Mouse (Mus musculus) liver, postnatal 0 days (tissue): ENCODE measurements at regions not wholly inside any gene's neighbourhood (a gene's known extent, or its start where the extent isn't known, plus 50 kb on each side); places are given as distances from the start of the nearest gene placed in this dataset.

Experiments
- ATAC-seq: fragments of 200-750 bp; cut with Nextera tagmentation; 2 replicates; pipeline ENCODE4 v1.8.0; 2017; ENCODE audit warnings: mild to moderate bottlenecking, moderate library complexity
- DNase-seq: peaks from one replicate; pipeline ENCODE4 v3.0.0-alpha.2; 2016
- H3K27ac ChIP-seq: fragments of 300-500 bp; sonication (generic); 2 replicates; pipeline ENCODE4 v1.5.1; 2014; ENCODE audit warnings: antibody characterized with exemption, moderate library complexity, mild to moderate bottlenecking, low read depth
- H3K27me3 ChIP-seq: fragments of 300-500 bp; sonication (generic); 2 replicates; pipeline ENCODE4 v1.6.1; 2014; ENCODE audit warnings: low read length, control low read depth, mixed read lengths; ENCODE audit not compliant: insufficient read depth
- H3K36me3 ChIP-seq: fragments of 300-500 bp; sonication (generic); replicated peaks from 2 replicates; pipeline ENCODE4 v1.6.1; 2014; ENCODE audit warnings: mild to moderate bottlenecking, control low read depth, low read length, moderate library complexity, mixed read lengths; ENCODE audit not compliant: insufficient read depth
- H3K4me1 ChIP-seq: fragments of 300-500 bp; sonication (generic); 2 replicates; pipeline ENCODE4 v1.6.1; 2014; ENCODE audit warnings: antibody characterized with exemption, mild to moderate bottlenecking, control low read depth; ENCODE audit not compliant: insufficient read depth
- H3K4me2 ChIP-seq: fragments of 300-500 bp; sonication (generic); 2 replicates; pipeline ENCODE4 v1.6.1; 2014; ENCODE audit warnings: low read depth, mild to moderate bottlenecking, low read length, moderate library complexity, mixed read lengths
- H3K4me3 ChIP-seq: fragments of 300-500 bp; sonication (generic); 2 replicates; pipeline ENCODE4 v1.5.1; 2014; ENCODE audit warnings: low read depth, low read length
- H3K9ac ChIP-seq: fragments of 300-500 bp; sonication (generic); replicated peaks from 2 replicates; pipeline ENCODE4 v1.6.1; 2014; ENCODE audit warnings: mild to moderate bottlenecking, moderate library complexity
- H3K9me3 ChIP-seq: fragments of 300-500 bp; sonication (generic); 2 replicates; pipeline ENCODE4 v1.6.1; 2016; ENCODE audit warnings: mild to moderate bottlenecking, control low read depth, low read length, mixed read lengths
- CTCF ChIP-seq: sonication (generic); IDR thresholded peaks from 2 replicates; pipeline ENCODE4 v1.5.1; 2016; ENCODE audit warnings: antibody characterized with exemption, low read depth
- EP300 ChIP-seq: IDR thresholded peaks from 2 replicates; pipeline ENCODE4 v1.6.1; 2016; ENCODE audit warnings: antibody characterized with exemption, low read depth, mild to moderate bottlenecking
- WGBS: fragments of 180-500 bp; shearing (Covaris S2); extraction: QIAGEN DNeasy Blood & Tissue Kit; methylation state at CpG from one replicate; pipeline ENCODE4 v1.1.7; 2014; ENCODE audit not compliant: insufficient replicate concordance; 5-methylcytosine and 5-hydroxymethylcytosine counted together

- Histone ChIP-seq H3K9me3 (no peaks in the 10 kb centered on the region), H3K36me3 (no peaks in the 10 kb centered on the region), H3K4me2 (no peak overlapping the region), H3K27me3 (no peaks in the 10 kb centered on the region), H3K4me3 (no peak overlapping the region), H3K4me1 (peaks cover 3% of the 10 kb centered on the region; the same call in 1 of the 2 replicates), H3K9ac (no peak overlapping the region), H3K27ac (no peak overlapping the region)
- TF ChIP-seq EP300 (0 out of 2 replicates have a peak, but pooled peaks have one; percentile 24), CTCF (no peak)
- DNase-seq = no peak
- 36% methylated on average over 12 of the region's 12 CpGs for WGBS
- ATAC-seq = no peak
Observed at GRCm38 (mm10) chr14:31963131-31963911, 65.5 kb upstream of the Galnt15 start.

GRCm38 (mm10) chr14:31964076-31964475 lies 64.7 kb upstream of the Galnt15 start:
- Histone ChIP-seq H3K27ac (no peak overlapping the region), H3K36me3 (no peaks in the 10 kb centered on the region), H3K27me3 (no peaks in the 10 kb centered on the region), H3K4me1 (peaks cover 3% of the 10 kb centered on the region; the same call in 1 of the 2 replicates), H3K4me2 (no peak overlapping the region), H3K4me3 (no peak overlapping the region), H3K9ac (no peak overlapping the region), H3K9me3 (no peaks in the 10 kb centered on the region)
- ATAC-seq (no peak), DNase-seq (no peak)
- WGBS = 64% methylated on average over 2 of the region's 2 CpGs
- TF ChIP-seq CTCF = no peak
- TF ChIP-seq EP300 = no peak

- Histone ChIP-seq H3K27me3 (no peaks in the 10 kb centered on the region), H3K9ac (no peak overlapping the region), H3K27ac (no peak overlapping the region), H3K9me3 (no peaks in the 10 kb centered on the region), H3K4me2 (no peak overlapping the region), H3K4me1 (peaks cover 10% of the 10 kb centered on the region), H3K4me3 (no peak overlapping the region), H3K36me3 (no peaks in the 10 kb centered on the region)
- DNase-seq = no peak
- no peak for TF ChIP-seq CTCF
- TF ChIP-seq EP300 = no peak
- WGBS = 62% methylated on average over 4 of the region's 4 CpGs
- no peak for ATAC-seq
Observed at GRCm38 (mm10) chr14:31964831-31965230, 64.0 kb upstream of the Galnt15 start.

GRCm38 (mm10) chr14:31969531-31969930 lies 59.3 kb upstream of the Galnt15 start:
- WGBS = 58% methylated on average over 4 of the region's 4 CpGs
- DNase-seq (peak; percentile 42), ATAC-seq (peak; percentile 33)
- H3K27me3 ChIP-seq = no peaks in the 10 kb centered on the region
- peak overlapping the region; percentile 95 for H3K27ac ChIP-seq
- peak overlapping the region; percentile 44; the same call in 1 of the 2 replicates for H3K9ac ChIP-seq
- H3K4me1 ChIP-seq = peaks cover 35% of the 10 kb centered on the region
- H3K36me3 ChIP-seq = no peaks in the 10 kb centered on the region
- no peak overlapping the region for H3K4me2 ChIP-seq
- no peak overlapping the region for H3K4me3 ChIP-seq
- H3K9me3 ChIP-seq = no peaks in the 10 kb centered on the region
- TF ChIP-seq CTCF (no peak), EP300 (no peak)

- Histone ChIP-seq H3K4me1 (peaks cover 35% of the 10 kb centered on the region), H3K9ac (no peak overlapping the region), H3K27ac (peak overlapping the region; percentile 95), H3K36me3 (no peaks in the 10 kb centered on the region), H3K9me3 (no peaks in the 10 kb centered on the region), H3K4me2 (0 out of 2 replicates have a peak overlapping the region, but pooled peaks have one; percentile 22), H3K27me3 (no peaks in the 10 kb centered on the region), H3K4me3 (no peak overlapping the region)
- DNase-seq (peak; percentile 19), ATAC-seq (peak; percentile 81)
- no peak for TF ChIP-seq EP300
- TF ChIP-seq CTCF = no peak
- WGBS = 67% methylated on average over 3 of the region's 3 CpGs
Observed at GRCm38 (mm10) chr14:31970245-31970830, 58.5 kb upstream of the Galnt15 start.

GRCm38 (mm10) chr14:31970851-31971250 lies 57.9 kb upstream of the Galnt15 start:
- H3K9me3 ChIP-seq = no peaks in the 10 kb centered on the region
- H3K4me2 ChIP-seq = peak overlapping the region; percentile 40
- no peaks in the 10 kb centered on the region for H3K27me3 ChIP-seq
- H3K4me3 ChIP-seq = no peak overlapping the region
- 57% methylated on average over 9 of the region's 9 CpGs for WGBS
- no peak overlapping the region for H3K9ac ChIP-seq
- TF ChIP-seq EP300 (peak; percentile 91), CTCF (no peak)
- ATAC-seq (peak; percentile 97), DNase-seq (peak; percentile 67)
- H3K36me3 ChIP-seq = no peaks in the 10 kb centered on the region
- H3K4me1 ChIP-seq = peaks cover 35% of the 10 kb centered on the region
- peak overlapping the region; percentile 95 for H3K27ac ChIP-seq
